Mouse (Mus musculus) neural tube, embryonic 11.5 days (tissue): Measurements from ENCODE around the gene Alpl. TPM values are rescaled to one million over a fixed set of nuclear protein-coding genes. Genes with fewer than 3 reads are reported as not detected.

Experiments used
- ATAC-seq: fragments of 200-750 bp; cut with Nextera tagmentation; 2 replicates; pipeline ENCODE4 v1.8.0; 2017; ENCODE audit warnings: moderate number of reproducible peaks, mild to moderate bottlenecking, moderate TSS enrichment, moderate library complexity; ENCODE audit not compliant: insufficient read depth, low FRiP score, low TSS enrichment
- DNase-seq: peaks from one replicate; pipeline ENCODE4 v3.0.0-alpha.2; 2015; ENCODE audit warnings: low spot score
- H3K27ac ChIP-seq: fragments of 300-500 bp; sonication (generic); 2 replicates; pipeline ENCODE4 v1.5.1; 2014; ENCODE audit warnings: low read depth, mild to moderate bottlenecking, low read length
- H3K27me3 ChIP-seq: fragments of 300-500 bp; sonication (generic); 2 replicates; pipeline ENCODE4 v1.6.1; 2014; ENCODE audit warnings: mild to moderate bottlenecking, low read length, mixed read lengths; ENCODE audit not compliant: control insufficient read depth, insufficient read depth
- H3K36me3 ChIP-seq: fragments of 300-500 bp; sonication (generic); 2 replicates; pipeline ENCODE4 v1.6.1; 2014; ENCODE audit warnings: mild to moderate bottlenecking, low read length, moderate library complexity, mixed read lengths; ENCODE audit not compliant: control insufficient read depth, insufficient read depth
- H3K4me1 ChIP-seq: fragments of 300-500 bp; sonication (generic); 2 replicates; pipeline ENCODE4 v1.6.1; 2014; ENCODE audit warnings: low read length, mixed read lengths; ENCODE audit not compliant: control insufficient read depth, insufficient read depth
- H3K4me2 ChIP-seq: fragments of 300-500 bp; sonication (generic); 2 replicates; pipeline ENCODE4 v1.6.1; 2014; ENCODE audit warnings: low read depth, mild to moderate bottlenecking, moderate library complexity
- H3K4me3 ChIP-seq: fragments of 300-500 bp; sonication (generic); 2 replicates; pipeline ENCODE4 v1.5.1; 2014; ENCODE audit warnings: low read depth, low read length
- H3K9ac ChIP-seq: fragments of 300-500 bp; sonication (generic); 2 replicates; pipeline ENCODE4 v1.6.1; 2014; ENCODE audit warnings: mild to moderate bottlenecking, low read length
- H3K9me3 ChIP-seq: fragments of 300-500 bp; sonication (generic); 2 replicates; pipeline ENCODE4 v1.6.1; 2016; ENCODE audit warnings: low read length; ENCODE audit not compliant: control insufficient read depth
- WGBS: fragments of 180-500 bp; shearing (Covaris S2); extraction: QIAGEN DNeasy Blood & Tissue Kit; methylation state at CpG from one replicate; pipeline ENCODE4 v1.1.7; 2014; 5-methylcytosine and 5-hydroxymethylcytosine counted together
- polyA plus RNA-seq: library from polyadenylated mRNA; unstranded; fragments of >200 nt; fragmentation: Nextera tagmentation; extraction: Ambion mirVana; gene quantifications from 2 replicates; pipeline ENCODE4 v1.2.1, GENCODE M21; 2014

The Alpl gene
- polyA plus RNA-seq, 1 experiment from 2014 or later = 12.3 TPM

GRCm38 (mm10) chr4:137705379-137705778, 90.8 kb downstream of the Alpl start:
- H3K27ac ChIP-seq = no peak overlapping the region
- H3K4me1 ChIP-seq = peaks cover 15% of the 10 kb centered on the region
- H3K4me2 ChIP-seq = no peak overlapping the region
- 76% methylated on average over 5 of the region's 5 CpGs for WGBS
- no peak overlapping the region for H3K4me3 ChIP-seq
- H3K9me3 ChIP-seq = no peaks in the 10 kb centered on the region
- H3K36me3 ChIP-seq = no peaks in the 10 kb centered on the region
- no peak for DNase-seq
- ATAC-seq = no peak
- no peaks in the 10 kb centered on the region for H3K27me3 ChIP-seq
- no peak overlapping the region for H3K9ac ChIP-seq

DNA sequence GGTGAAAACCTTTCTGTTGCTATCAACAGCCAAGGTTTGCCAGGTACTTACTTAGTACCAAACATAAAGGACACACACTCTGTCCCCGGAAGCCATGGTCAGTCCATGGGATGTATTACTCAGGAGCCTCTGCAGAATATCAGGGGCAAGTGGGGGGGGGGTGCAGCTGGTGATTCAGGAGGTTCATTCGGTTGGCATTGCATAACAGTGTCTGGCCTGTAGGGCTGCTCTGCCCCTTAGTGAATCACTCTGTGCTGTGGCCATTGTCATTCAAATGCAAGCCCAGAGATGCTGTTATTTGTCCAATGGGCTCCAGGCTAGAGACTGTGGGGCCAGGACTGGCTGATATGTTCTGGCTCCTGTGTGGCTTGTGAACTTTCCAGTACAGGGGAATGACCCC, 91.6 kb downstream of the Alpl start:
- DNase-seq (no peak), ATAC-seq (no peak)
- Histone ChIP-seq H3K27me3 (no peaks in the 10 kb centered on the region), H3K4me3 (no peak overlapping the region), H3K36me3 (no peaks in the 10 kb centered on the region), H3K9me3 (no peaks in the 10 kb centered on the region), H3K9ac (no peak overlapping the region), H3K4me1 (peaks cover 15% of the 10 kb centered on the region), H3K27ac (no peak overlapping the region), H3K4me2 (no peak overlapping the region)
- 54% methylated on average over 2 of the region's 2 CpGs for WGBS

- Histone ChIP-seq H3K4me3 (no peak overlapping the region), H3K9ac (no peak overlapping the region)
Observed at GRCm38 (mm10) chr4:137703077-137703476, 93.1 kb downstream of the Alpl start.

DNA sequence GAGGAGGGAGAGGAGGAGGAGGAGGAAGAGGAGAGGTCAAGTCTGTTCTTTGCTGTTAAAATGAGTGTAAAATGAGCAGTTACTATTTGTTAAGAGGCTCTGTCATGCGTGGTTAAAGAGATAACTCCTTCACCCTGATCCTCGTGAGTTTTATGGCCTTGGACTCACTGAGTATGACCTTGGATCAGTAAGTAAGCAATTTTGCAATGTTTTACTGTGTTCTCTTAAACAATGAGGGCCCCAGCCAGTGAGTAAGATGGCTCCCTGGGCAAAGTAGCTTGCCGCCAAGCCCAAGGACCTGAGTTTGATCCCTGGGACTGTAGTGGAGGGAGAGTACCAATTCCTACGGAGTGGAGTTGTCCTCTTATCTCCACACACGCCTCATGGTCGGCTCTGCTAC, 95.2 kb downstream of the Alpl start:
- Histone ChIP-seq H3K4me1 (peaks cover 5% of the 10 kb centered on the region), H3K27me3 (no peaks in the 10 kb centered on the region), H3K36me3 (no peaks in the 10 kb centered on the region), H3K4me3 (no peak overlapping the region), H3K27ac (no peak overlapping the region), H3K9me3 (no peaks in the 10 kb centered on the region), H3K4me2 (no peak overlapping the region), H3K9ac (no peak overlapping the region)
- WGBS = 67% methylated on average over 6 of the region's 6 CpGs
- DNase-seq (no peak), ATAC-seq (no peak)

More at GRCm38 (mm10) chr4:137703077-137703476, 93.1 kb downstream of the Alpl start:
- WGBS = 91% methylated on average over 5 of the region's 5 CpGs
- Histone ChIP-seq H3K27ac (no peak overlapping the region), H3K27me3 (no peaks in the 10 kb centered on the region), H3K4me1 (peaks cover 15% of the 10 kb centered on the region), H3K36me3 (no peaks in the 10 kb centered on the region), H3K9me3 (no peaks in the 10 kb centered on the region), H3K4me2 (no peak overlapping the region)
- no peak for ATAC-seq
- no peak for DNase-seq

DNA sequence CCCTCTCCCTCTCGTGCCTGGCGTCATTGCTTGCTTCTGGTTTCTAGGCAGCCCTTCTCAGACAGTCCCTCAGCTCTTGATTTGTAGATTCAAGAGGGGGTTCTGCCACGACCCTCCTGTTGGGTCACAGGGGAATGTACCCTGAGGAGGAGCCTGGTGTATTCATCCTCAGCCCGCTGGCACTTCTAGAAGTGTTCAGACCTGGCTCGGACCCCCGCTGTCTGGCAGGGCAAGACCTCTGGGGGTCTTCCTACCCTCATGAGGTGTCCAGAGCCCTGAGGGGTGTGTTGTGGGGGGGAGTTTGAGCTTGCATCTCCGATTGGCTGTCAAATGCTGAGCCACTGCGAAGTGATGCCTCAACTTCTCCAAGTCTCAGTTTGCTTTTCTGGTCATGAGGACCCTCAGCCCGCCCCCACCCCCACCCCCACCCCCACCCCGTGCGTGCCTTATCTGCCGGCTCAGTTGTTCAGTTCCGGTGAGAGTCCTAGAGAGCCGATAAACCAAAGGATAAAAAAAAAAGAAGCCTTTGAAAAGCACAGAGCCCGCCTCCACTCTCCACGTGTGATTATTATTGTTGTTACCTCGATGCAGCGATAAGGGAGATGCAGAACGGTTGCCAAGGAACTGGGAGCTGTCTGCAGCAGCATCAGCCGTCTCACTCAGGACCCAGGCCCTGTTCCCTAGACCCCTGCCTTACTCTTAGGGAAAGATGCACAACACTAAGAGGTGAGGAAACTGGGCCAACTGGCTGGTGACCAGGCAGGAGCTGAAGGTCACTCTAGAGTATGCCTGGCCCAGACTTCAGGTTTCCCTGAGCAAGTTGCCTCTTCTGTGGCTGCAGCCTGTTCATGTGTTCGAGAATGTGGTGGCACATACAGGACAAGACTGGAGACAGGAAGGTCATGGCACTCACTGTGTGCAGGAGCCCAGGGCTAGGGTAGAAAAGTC, 96.6 kb downstream of the Alpl start:
- Histone ChIP-seq H3K4me3 (no peak overlapping the region), H3K4me2 (no peak overlapping the region), H3K9me3 (no peaks in the 10 kb centered on the region), H3K4me1 (peaks cover 2% of the 10 kb centered on the region; the same call in 1 of the 2 replicates), H3K9ac (no peak overlapping the region), H3K27ac (no peak overlapping the region), H3K36me3 (no peaks in the 10 kb centered on the region), H3K27me3 (no peaks in the 10 kb centered on the region)
- ATAC-seq (no peak), DNase-seq (no peak)
- WGBS = 73% methylated on average over 21 of the region's 21 CpGs

GRCm38 (mm10) chr4:137698076-137698985, 97.9 kb downstream of the Alpl start:
- Histone ChIP-seq H3K27ac (no peak overlapping the region), H3K36me3 (no peaks in the 10 kb centered on the region), H3K27me3 (no peaks in the 10 kb centered on the region), H3K4me2 (no peak overlapping the region), H3K4me1 (no peaks in the 10 kb centered on the region), H3K9me3 (no peaks in the 10 kb centered on the region), H3K9ac (no peak overlapping the region), H3K4me3 (no peak overlapping the region)
- WGBS = 93% methylated on average over 7 of the region's 7 CpGs
- no peak for ATAC-seq
- DNase-seq = no peak

DNA sequence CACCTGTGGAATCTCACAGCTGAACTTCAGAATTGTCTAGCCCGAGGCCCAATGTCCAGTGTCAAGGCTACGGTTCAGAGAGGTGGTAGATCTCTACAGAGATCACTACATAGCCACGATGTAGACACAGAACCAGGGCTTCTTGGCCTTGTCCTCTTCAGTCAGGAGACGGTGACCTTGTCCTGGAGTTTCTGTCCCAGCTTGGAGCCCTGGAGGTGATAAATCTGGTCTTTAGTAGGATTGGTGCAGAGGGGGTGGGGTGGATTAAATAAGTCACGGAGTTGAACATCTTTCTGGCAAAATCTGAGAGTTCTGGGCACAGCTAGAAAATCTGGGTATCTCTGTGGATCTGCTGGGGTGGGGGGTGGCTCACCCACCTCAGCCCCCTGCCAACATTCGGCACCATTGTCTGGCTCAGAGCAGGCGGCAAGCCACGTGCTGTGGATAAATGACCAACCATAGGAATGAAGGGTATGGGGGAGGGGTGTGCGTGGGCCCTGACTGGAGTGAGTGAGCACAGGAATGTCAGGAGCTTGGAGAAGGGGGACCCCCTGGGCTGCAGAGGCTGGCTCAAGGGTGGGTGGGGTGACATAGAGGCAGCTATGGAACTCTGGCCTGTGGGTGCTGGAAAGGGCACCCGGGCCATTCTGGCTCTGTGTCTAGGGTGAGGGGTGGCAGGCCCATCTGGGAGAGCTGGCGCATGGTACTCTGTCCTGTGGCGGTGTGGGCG, 98.9 kb downstream of the Alpl start:
- no peak overlapping the region for H3K4me2 ChIP-seq
- no peak for ATAC-seq
- H3K4me3 ChIP-seq = no peak overlapping the region
- no peaks in the 10 kb centered on the region for H3K9me3 ChIP-seq
- no peak overlapping the region for H3K9ac ChIP-seq
- H3K4me1 ChIP-seq = no peaks in the 10 kb centered on the region
- DNase-seq = no peak
- no peak overlapping the region for H3K27ac ChIP-seq
- WGBS = 72% methylated on average over 13 of the region's 13 CpGs
- no peaks in the 10 kb centered on the region for H3K27me3 ChIP-seq
- no peaks in the 10 kb centered on the region for H3K36me3 ChIP-seq

DNA sequence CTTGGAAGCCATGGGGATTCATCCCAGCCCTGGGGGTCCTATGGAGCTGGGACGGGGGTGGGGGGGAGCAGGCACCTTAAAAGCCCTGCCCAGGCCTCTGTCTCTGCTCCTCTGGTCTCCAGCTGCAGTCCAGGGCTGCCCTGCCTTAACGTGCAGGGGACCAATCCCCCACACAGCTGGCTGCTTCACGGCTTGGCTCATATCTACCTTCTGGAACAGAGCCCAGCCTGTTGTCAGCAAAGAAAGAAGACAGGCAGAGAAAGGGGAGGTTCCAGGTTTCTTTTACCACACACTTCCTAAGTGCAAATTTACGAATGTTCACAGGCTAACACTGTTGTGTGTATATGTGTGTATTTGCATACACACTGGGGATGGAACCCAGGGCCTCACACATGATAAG, 100.3 kb downstream of the Alpl start:
- Histone ChIP-seq H3K9me3 (no peaks in the 10 kb centered on the region), H3K4me2 (no peak overlapping the region), H3K4me1 (no peaks in the 10 kb centered on the region), H3K9ac (no peak overlapping the region), H3K4me3 (no peak overlapping the region), H3K27me3 (no peaks in the 10 kb centered on the region), H3K36me3 (no peaks in the 10 kb centered on the region), H3K27ac (no peak overlapping the region)
- no peak for ATAC-seq
- no peak for DNase-seq
- WGBS = 43% methylated on average over 4 of the region's 4 CpGs
